Mouse (Mus musculus) liver, adult 2 months (tissue): ENCODE measurements at regions not wholly inside any gene's neighbourhood (a gene's known extent, or its start where the extent isn't known, plus 50 kb on each side); places are given as distances from the start of the nearest gene placed in this dataset.

Experiments
- CTCF ChIP-seq: fragments of 200-500 bp; IDR thresholded peaks from 2 replicates; pipeline ENCODE4 v1.5.1; 2011; ENCODE audit warnings: low read depth, low read length, control low read depth
- POLR2A ChIP-seq: fragments of 200-500 bp; IDR thresholded peaks from 2 replicates; pipeline ENCODE4 v1.6.1; 2011; ENCODE audit warnings: low read length, control low read depth; ENCODE audit not compliant: insufficient read depth; ENCODE audit errors: extremely low read depth

DNA sequence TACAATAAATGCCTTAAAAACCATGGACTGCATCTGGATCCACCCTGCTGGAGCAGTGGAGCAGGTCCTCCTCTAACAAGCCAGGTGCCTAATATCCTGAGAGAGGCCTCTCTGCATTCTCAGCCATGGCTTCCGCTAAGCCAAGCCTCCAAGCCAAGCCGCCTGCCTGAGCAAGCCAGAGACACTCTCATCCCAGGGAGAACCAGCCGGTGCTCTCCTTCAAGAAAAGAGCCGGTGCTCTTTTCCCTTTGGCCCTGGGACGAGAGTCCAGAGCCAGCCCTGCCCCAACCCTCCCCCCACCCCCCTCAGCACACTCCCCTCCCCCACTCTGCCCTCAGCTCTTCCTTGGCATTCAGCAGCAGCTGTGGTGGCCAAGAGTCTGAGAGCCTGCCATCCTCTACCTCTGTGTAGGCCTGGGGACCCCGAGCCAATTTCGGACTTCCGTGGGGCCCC, 56.3 kb upstream of the Cep85l start:
- TF ChIP-seq POLR2A (no peak), CTCF (no peak)
